Mouse (Mus musculus) forelimb bud, embryonic 11.5 days (tissue): ENCODE measurements at regions not wholly inside any gene's neighbourhood (a gene's known extent, or its start where the extent isn't known, plus 50 kb on each side); places are given as distances from the start of the nearest gene placed in this dataset.
A peak's percentile ranks its signal among the peaks of the same experiment; 100 is the strongest.
"Not testable (repeated sequence)": the region's sequence is repeated elsewhere in the genome, so short reads cannot be mapped to it uniquely, and the experiment has no call there.

Experiments
- DNase-seq: peaks from one replicate; pipeline ENCODE4 v3.0.0-alpha.2; 2012; ENCODE audit warnings: low read depth, low spot score

GRCm38 (mm10) chr9:41914611-41915010 is 209.5 kb downstream of the Sorl1 start:
- DNase-seq = no peak

DNA sequence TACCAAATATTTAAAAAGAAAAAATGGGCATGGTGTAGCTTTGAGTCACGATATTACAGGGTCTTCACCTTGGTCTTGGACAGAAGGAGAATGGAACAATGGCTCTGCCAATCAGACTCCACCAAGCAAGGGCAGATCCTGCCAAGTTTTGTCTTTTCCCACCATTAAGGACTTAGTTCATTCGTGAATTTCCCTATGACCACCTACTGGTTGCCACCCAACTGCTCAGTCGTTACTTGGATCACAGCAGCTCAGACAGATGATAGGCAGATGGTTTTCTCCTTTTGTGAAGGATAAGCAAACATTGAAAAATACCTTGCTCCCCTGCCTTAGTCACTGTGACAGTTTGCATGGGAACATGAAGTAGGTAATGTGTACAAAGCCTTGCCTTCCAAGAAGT is 210.2 kb downstream of the Sorl1 start:
- no peak for DNase-seq

GRCm38 (mm10) chr9:41912482-41912881 is 211.6 kb downstream of the Sorl1 start:
- peak; percentile 76 for DNase-seq

GRCm38 (mm10) chr9:41900606-41900974 is 223.5 kb downstream of the Sorl1 start:
- no peak for DNase-seq

- peak; percentile 76 for DNase-seq
Observed at GRCm38 (mm10) chr9:41899766-41900605, 224.1 kb downstream of the Sorl1 start.

DNA sequence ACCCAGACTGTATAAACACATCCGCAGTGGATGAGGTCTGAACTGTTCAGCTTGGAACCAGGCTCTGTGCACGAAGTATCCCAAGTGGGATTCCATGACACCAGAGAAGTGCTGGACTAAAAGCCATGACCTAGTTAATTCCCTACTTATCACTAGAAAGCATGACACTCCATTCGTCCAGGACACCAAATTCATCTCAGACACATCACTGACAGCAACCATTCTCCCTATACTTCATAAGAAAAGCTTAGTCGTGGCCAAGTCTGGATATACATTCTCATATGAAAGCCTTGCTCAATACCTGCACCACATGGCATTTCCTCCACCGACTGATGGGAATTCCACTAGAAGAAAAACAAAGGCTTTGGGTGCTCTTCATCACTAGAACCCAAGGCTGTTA is 229.0 kb downstream of the Sorl1 start:
- DNase-seq = no peak

- DNase-seq = no peak
Observed at GRCm38 (mm10) chr9:41892841-41893240, 231.3 kb downstream of the Sorl1 start.

DNA sequence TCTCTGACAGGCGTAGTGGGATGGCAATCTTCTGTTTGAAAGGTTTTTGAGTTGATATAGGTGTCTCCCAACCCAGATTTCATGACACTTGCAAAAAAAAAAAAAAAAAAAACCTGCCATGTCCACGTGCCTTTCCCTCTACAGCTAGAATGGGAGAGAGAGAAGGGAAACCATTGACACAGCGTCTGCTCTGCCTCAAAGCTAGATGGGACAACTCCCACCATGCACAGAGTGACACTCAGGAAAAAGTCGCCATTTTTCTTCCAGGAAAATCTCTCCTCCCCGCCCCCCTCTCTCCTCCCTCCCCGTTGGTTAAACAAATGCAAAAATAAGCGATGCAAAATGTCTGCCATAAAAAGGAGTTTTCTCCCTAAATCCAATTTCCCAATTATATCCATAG is 232.9 kb downstream of the Sorl1 start:
- no peak for DNase-seq

- DNase-seq = peak; percentile 92
Observed at GRCm38 (mm10) chr9:41890273-41891141, 233.6 kb downstream of the Sorl1 start.

DNA sequence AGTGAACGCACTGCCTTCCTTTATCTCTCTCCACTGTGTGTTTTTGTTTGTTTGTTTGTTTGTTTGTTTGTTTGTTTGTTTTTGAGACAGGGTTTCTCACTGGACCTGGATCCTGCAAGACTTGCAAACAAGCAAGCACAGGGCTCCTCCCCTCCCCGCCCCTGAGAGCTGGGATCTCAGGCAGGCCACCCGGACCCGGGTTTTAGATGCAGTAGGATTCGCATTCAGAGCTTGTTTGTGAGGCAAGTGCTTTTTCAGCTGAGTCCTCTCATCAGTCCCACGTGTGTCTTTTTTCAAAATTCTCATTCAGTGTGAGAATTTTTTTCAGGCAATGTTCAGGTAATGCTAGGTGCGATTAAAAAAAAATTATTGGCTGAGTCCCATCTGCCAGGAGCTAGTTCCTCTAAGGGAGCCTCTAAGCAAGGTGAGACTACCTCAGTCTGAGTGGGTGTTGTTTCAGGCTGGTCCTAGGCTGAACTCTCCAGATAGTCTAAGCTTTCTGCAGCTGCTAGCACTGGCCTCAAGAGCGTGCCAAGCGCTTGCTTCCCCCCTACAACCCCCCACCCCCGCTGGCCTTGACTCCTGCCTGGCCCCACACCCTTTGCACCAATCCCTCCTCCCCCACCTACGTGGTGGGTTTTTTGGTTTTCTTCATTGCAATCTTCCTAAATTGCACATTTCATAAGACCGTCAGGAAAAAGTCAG is 234.4 kb downstream of the Sorl1 start:
- DNase-seq = peak; percentile 72

GRCm38 (mm10) chr9:41888616-41889150 is 235.4 kb downstream of the Sorl1 start:
- DNase-seq = no peak

- not testable (repeated sequence) for DNase-seq
Observed at GRCm38 (mm10) chr9:41886456-41886855, 237.6 kb downstream of the Sorl1 start.

DNA sequence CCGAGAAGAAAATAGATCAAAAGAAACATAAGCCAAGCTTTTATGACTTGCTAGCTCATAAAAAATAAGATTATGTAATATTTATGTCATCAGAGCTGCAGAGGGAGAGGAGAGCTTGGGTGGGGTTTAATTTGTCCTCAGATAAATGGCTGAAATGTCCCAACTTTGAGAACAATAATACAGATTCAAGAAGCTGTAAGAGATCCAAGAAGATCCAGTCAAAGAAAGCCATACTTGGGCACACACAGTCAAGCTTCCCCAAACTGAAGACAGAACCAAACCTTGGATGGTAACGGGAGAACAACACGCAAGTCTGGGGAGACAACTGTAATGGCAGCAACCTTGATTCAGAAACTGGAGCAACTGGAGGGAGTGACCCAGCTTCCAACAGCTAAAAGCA is 243.6 kb downstream of the Sorl1 start:
- no peak for DNase-seq

- DNase-seq = no peak
Observed at GRCm38 (mm10) chr9:41879080-41879479, 245.0 kb downstream of the Sorl1 start.

DNA sequence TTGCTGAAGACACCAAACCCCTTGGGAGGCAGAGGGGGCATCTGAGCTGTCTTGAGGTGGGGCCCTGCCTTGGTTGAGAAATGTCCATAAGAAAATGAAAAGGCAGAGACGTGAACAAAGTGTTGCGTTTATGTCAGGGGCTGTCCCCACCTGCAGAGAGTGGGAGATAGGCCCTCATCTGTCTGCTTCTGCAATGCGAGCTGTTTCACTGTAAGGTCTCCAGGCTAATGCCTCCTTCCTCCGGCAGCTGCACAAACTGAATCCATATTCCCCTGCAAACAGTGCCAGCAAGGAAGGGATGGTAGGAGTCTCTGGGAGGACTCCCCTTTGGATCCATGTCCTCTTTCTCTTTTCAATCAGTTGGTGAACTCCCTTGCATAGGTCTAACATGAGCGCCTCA is 263.0 kb downstream of the Sorl1 start:
- DNase-seq = no peak

DNA sequence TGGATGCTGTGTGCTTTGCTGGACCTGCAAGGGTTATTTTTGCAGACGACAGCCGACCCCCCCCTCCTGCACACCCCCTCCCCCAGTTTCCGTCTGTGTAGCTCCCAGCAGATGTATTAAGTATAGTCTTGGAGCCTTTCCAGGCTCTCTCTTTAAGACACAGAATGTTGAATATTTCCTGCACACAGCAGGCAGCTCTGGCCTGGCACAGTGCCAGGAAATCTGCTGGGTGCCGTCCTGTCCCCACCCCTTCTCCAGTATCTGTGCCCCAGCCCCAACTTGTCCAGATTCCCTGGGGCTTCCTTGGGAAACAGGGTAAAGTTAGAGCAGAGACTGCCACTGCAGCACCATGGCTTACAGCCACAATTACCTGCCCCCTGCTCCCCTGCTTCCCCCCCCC is 263.4 kb downstream of the Sorl1 start:
- peak; percentile 79 for DNase-seq

DNA sequence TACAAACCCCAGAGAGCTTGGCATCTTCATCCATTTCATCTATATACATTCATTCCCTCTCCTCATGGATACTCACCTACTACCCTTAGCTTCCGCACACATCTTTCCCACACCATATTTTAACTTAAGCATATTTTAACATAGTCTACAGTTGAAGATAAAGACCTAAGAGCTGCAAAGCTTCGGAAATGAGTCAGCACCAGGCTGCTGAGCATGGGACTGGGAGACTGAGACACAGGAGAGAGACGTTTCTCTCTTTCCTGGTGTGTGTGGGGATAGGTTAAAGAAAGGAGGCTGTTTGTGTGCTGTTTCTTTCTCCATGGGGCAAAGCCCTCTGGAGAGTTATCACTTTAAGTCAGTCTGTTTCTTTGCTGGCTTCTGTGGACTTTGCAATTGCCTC is 264.3 kb downstream of the Sorl1 start:
- DNase-seq = no peak

DNA sequence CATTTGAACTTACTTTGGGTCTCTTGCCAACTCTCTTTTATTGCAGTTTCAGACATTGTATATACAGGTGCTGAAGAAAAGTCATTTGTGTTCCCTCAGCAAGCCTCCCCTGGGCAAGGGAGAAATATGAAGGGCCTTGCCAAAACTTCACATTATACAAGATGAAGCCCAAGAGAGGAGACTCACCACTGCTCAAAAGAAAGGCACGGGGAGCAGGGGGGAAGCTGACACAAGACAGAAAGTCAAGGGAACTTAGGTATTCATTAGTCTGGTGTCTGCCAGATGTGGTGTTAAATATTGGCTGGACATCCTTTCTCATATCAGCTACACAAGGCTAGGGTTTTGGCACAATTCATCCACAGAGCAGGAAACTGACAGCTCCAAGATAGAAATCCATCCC is 272.0 kb downstream of the Sorl1 start:
- DNase-seq = no peak

DNA sequence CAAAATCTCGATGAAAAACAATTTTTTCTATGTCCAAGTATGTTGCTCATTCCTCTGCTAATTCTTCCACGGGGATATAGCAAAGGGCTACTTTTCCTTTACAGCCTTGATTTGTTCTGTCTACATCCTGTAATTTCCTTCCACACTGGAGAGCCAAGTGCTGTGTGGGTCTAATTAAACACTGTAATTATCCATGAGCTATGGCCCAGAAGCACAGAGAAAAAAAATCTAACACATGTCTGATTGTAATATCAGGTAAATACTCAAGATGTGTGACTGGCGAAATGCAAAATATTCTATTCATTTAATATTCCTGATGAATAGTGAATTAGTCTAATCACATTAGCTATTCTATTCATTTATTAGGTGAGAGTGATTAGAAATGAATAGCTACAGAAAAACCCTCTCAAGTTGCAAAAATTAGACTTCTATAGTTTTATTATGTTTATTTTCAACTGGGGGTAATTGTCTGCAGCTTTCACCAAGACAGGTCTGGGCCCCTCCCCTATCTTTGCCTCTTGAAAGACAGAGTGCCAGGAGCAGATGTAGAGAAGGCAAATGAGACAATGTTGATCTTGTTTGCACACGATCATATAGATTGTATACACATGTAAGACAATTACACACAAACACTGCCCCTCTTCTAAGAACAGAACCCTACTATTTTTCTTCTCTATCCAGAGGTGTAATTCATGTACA is 274.3 kb downstream of the Sorl1 start:
- DNase-seq = no peak

- DNase-seq = no peak
Observed at GRCm38 (mm10) chr9:41844616-41845015, 279.5 kb downstream of the Sorl1 start.
